Mouse (Mus musculus) left cerebral cortex, adult 18-20 months (tissue): ENCODE data around the gene Platr17. TPM values are rescaled to one million over a fixed set of nuclear protein-coding genes. Genes with fewer than 3 reads are reported as not detected.

Experiments
- DNase-seq, 2 experiments: peaks; one replicate each; pipeline ENCODE4 v3.0.0; 2021 to 2022; ENCODE audit warnings: low spot score in 2 of 2, mixed read lengths in 1 of 2
- total RNA-seq, 2 experiments: library from RNA; stranded (reverse); gene quantifications; 2 replicates each; pipeline ENCODE4 v1.2.3; 2021

The Platr17 gene
- total RNA-seq, 2 experiments from 2014 or later = 0.58 TPM; not detected in 1

DNA sequence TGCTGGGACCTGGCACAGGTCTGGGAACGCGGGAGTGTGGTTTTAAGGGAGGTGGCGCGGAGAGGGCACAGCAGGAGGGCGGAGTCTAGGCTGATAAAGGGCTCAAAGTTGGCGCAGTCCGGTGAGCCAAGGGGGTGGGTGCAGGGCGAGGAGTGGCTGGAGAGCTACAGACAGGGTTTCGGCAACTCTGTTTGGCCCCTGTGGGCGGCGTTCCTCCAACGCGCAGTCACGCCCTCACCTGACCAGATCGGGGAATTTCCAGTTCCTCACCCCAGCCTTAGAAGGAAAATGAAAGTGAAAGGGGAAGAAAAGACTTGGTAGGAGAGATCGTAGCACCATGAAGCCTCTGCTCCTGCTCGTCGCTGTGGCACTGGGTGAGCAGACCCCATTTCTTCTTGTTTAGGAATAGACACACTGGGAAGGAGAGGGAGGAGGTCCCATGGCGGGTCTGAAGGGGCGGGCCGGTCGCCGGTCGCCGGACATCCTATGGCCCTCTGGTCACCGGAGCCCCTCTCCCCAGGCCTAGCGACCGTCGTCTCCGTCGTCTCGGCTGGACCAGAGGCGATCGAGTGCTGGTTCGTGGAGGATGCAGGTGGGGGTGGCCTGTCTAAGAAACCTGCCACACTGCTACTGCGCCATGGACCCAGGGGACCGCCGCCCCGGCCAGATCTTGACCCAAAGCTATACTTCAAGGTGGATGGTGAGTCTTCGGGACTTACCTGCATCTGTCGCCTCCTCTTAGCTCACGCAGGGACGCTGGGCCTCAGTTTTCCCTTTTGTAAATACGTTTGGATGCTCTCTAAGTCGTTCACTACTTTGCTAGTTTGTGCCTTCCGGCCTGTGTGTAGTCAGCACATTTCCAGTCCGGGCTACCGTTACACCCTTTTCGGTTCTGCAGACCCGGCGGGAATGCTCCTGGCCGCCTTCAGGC, 14.7 kb downstream of the Platr17 start:
- peak; percentile 29 to 54 for DNase-seq

DNA sequence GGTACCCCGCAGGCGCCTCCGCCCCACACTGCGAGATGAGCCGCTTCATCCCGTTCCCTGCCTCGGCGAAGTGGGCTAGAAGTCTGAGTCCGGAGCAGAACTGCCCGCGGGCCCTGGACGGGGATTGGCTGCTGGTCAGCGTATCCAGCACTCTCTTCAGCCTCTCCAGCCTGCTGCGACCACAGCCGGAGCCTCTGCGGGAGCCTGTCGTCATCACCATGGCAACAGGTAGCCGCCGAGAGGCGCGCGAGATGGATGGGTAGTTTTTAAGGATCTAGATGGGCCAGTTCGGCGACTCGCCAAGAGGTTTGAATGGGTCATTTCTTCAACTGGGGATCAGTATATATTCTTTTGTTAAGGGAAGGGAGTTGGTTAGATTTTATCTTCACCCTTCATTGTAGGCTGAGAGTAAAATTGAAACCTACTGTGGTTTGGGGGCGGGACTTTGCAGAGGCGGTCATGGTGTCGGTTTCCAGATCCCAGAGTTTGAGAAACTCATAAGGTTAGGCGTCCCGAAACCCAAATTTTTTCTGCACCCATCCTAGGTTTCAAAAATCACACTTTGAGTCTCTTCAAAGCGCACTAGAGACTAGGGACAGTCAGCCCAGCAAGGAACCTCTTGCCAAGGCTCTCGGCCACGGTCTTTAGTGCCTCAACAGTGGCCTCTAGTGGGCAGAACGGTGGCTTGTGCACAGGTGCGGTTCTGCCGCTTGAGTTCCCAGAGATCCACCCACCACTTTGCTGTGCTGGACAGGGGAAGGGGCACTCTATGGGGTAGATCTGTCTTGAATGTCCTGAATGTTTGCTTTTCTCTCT, 15.6 kb downstream of the Platr17 start:
- DNase-seq = peak; percentile 82 to 89

DNA sequence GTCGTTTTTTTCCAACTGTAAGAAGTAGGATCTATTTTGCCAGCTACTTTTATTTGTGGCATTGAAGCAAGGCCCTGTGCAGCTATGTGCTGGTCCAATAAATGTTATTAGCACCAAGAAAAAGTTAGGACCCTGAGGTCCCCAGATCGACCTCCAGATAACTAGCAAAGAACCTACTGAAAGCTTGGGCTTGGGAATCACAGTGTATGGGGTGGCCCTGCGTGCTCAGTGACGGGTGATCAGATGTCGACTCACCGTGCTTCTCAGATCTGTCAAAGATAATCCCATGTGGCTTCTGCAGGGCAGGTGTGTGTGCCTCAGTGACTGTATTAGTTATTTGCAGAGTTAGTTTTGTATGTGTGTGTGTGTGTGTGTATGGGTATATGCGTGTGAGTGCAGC, 16.4 kb downstream of the Platr17 start:
- DNase-seq = no peak

- no peak for DNase-seq
Observed at GRCm38 (mm10) chr17:33924577-33925283, 19.8 kb downstream of the Platr17 start.

- no peak for DNase-seq
Observed at GRCm38 (mm10) chr17:33925406-33926116, 20.6 kb downstream of the Platr17 start.

DNA sequence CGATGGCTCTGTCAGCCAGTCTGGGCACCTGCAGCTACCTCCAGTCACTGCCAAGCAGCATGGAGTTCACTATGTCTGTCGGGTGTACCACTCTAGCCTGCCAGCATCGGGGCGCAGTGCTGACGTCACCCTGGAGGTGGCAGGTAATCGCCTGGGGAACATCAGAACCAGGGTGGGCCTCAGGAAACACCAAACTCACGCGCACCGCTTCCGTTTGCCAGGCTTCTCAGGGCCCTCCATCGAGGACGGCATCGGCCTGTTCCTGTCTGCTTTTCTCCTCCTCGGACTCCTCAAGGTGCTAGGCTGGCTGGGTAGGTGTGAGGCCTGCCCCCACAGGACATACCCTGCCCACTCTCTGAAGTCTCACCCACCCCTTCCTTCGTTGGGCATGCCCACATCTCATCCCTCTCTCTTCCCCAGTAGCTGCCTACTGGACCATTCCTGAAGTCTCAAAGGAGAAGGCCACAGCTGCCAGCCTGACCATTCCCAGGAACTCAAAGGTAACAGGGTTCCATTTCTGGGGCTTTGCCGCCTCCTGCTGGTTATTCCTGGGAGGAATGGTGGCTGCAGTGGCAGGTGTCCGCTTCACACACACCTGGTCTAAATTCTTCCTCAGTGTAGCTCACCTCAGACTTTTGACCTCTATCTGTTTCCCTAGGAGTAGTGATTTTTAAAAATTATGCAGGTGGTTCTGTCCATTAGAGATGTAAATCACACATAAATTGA, 21.4 kb downstream of the Platr17 start:
- DNase-seq = no peak

GRCm38 (mm10) chr17:33928251-33928947, 23.5 kb downstream of the Platr17 start:
- DNase-seq = no peak

- peak; percentile 93 to 94 for DNase-seq
Observed at GRCm38 (mm10) chr17:33929371-33930279, 24.7 kb downstream of the Platr17 start, which contains the start of gene Rgl2. Gene Rgl2, plus strand, starts transcription at chr17:33929543.

- DNase-seq = peak; percentile 53 to 62
Observed at GRCm38 (mm10) chr17:33930280-33931158, 25.6 kb downstream of the Platr17 start.

DNA sequence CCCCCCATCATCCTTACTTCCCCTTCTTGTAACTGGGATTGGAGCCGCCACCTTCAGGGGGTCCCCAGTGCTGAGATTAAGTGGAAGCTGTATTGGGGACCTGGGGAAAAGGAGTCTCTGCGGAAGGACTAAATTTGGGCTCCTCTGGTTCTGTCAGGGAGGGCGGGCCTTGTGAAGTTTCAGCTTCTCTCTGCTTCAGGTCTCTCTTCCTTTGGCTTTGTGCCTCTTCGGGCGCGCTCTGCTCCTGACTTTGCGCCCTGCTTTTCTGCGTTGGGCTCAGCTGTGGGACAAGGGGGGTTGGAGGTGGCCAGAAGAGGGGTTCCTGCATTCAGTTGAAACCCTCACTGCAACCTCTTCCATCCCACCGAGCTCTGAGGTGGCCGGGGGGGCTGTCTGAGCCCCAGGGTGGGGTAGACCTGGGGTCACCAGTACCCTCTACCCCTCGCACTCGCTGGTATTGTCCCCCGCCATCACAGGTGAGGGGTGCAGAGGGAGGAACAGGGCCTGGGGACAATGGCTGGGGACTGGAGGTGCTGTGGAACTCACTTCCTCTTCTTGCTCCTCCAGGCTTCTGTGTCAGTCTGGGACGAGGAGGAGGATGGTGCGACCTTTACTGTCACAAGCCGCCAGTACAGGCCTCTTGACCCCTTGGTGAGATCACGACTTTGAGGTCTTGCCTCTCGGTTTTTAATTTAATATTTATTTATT, 26.4 kb downstream of the Platr17 start:
- DNase-seq = no peak

- no peak for DNase-seq
Observed at GRCm38 (mm10) chr17:33931947-33932346, 27.0 kb downstream of the Platr17 start.

- no peak for DNase-seq
Observed at GRCm38 (mm10) chr17:33932448-33932847, 27.5 kb downstream of the Platr17 start.

GRCm38 (mm10) chr17:33932970-33933369, 28.0 kb downstream of the Platr17 start:
- DNase-seq = no peak

DNA sequence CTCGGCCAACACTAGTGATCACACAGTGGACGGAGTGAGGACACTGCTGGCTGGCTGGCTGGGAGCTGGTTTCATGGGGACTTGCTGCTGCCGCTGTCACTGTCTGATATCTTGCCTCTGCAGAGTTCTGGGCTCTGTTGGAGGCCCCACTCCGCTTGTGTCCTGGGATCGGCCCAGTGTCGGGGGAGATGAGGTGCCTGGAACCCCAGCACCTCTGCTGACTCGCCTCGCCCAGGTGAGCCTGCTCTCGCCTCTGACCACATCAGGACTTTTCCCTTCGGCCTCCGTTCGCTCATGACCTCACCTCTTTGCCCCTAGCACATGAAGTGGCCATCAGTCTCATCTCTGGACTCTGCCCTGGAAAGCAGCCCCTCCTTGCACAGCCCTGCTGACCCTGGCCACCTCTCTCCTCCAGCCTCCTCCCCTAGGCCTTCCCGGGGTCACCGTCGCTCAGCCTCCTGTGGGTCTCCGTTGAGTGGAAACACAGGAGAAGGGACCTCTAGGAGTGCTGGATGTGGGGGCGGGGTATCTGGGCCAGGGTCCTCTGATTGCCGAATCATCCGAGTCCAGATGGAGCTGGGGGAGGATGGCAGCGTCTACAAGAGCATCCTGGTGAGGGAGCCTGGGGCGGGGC, 30.6 kb downstream of the Platr17 start:
- no peak for DNase-seq

- no peak for DNase-seq
Observed at GRCm38 (mm10) chr17:33936993-33937392, 32.1 kb downstream of the Platr17 start.

- DNase-seq = no peak
Observed at GRCm38 (mm10) chr17:33938783-33939182, 33.8 kb downstream of the Platr17 start.
